Mouse (Mus musculus): Measurements from ENCODE around the gene Svep1. TPM values are rescaled to one million over a fixed set of nuclear protein-coding genes. Genes with fewer than 3 reads are reported as not detected.

Gene Svep1
- total and polyA plus RNA-seq, 3 experiments: not detected

GRCm38 (mm10) chr4:58139764-58140556, 66.7 kb downstream of the Svep1 start:
- Histone ChIP-seq H3K79me2 (ENCODE audit: control insufficient read depth, insufficient read depth, low read length, poor library complexity) (no peaks in the 10 kb centered on the region), H3K27me3 (ENCODE audit: control insufficient read depth in 1 of 2, insufficient read depth in 2 of 2, low read length in 2 of 2) (peaks cover 0 to 2% of the 10 kb centered on the region in 2 experiments; a peak in 2 of 4 replicates), H3K9me3 (replicated peaks; ENCODE audit: insufficient read depth, low read length) (no peaks in the 10 kb centered on the region), H3K27ac (ENCODE audit: control insufficient read depth, low read depth, low read length) (no peak overlapping the region), H3K4me1 (ENCODE audit: control insufficient read depth in 1 of 2, insufficient read depth in 2 of 2, low read length in 2 of 2) (no peaks in the 10 kb centered on the region), H3K9ac (ENCODE audit: control insufficient read depth, low read depth, low read length, poor library complexity, severe bottlenecking) (no peak overlapping the region), H3K4me3 (ENCODE audit: control insufficient read depth in 1 of 2, insufficient read depth in 1 of 2, low read depth in 2 of 2, low read length in 2 of 2) (no peak overlapping the region), H3K36me3 (ENCODE audit: control insufficient read depth in 1 of 2, insufficient read depth in 2 of 2, low read length in 2 of 2) (no peaks in the 10 kb centered on the region)
- DNase-seq (ENCODE audit: low read depth, low spot score): no peak
- TF ChIP-seq ZMIZ1 (IDR thresholded peaks at IDR 0.05; ENCODE audit: low read depth, low read length): no peak
- no peak for TF ChIP-seq ZNF384 (IDR thresholded peaks at IDR 0.05; ENCODE audit: low read depth, low read length)
- no peak for TF ChIP-seq NRF1 (IDR thresholded peaks at IDR 0.05; ENCODE audit: insufficient read depth, low read depth, low read length, poor library complexity, severe bottlenecking)
- no peak for TF ChIP-seq MAFK (IDR thresholded peaks at IDR 0.05; ENCODE audit: borderline replicate concordance, low read depth, low read length)
- no peak for TF ChIP-seq CHD1 (IDR thresholded peaks at IDR 0.05; ENCODE audit: low read depth, low read length)
- no peak for TF ChIP-seq RAD21 (IDR thresholded peaks at IDR 0.05; ENCODE audit: low read depth, low read length)
- TF ChIP-seq ZKSCAN1 (IDR thresholded peaks at IDR 0.05; ENCODE audit: low read depth, low read length): no peak
- no peak for TF ChIP-seq CHD2 (IDR thresholded peaks at IDR 0.05; ENCODE audit: low read length)
- no peak for TF ChIP-seq ELF1 (IDR thresholded peaks at IDR 0.05; ENCODE audit: low read depth, low read length)
- no peak for TF ChIP-seq JUND (IDR thresholded peaks at IDR 0.05; ENCODE audit: low read depth, low read length)
- TF ChIP-seq NELFE (IDR thresholded peaks at IDR 0.05; ENCODE audit: low read depth, low read length): no peak
- TF ChIP-seq E2F4 (IDR thresholded peaks at IDR 0.05; ENCODE audit: borderline replicate concordance, low read depth, low read length): no peak
- no peak for TF ChIP-seq CTCF (IDR thresholded peaks at IDR 0.05 in 2 of 3, conservative IDR thresholded peaks at IDR 0.05 in 1 of 3; ENCODE audit: control insufficient read depth in 1 of 3, insufficient read depth in 1 of 3, low read depth in 2 of 3, low read length in 3 of 3, poor library complexity in 1 of 3, severe bottlenecking in 1 of 3)
- no peak for TF ChIP-seq GATA1 (IDR thresholded peaks at IDR 0.05; ENCODE audit: low read depth, low read length)
- TF ChIP-seq KAT2A (conservative IDR thresholded peaks at IDR 0.05; ENCODE audit: low read depth, low read length): no peak
- TF ChIP-seq POLR2AphosphoS5 (IDR thresholded peaks at IDR 0.05; ENCODE audit: borderline replicate concordance, low read depth, low read length): no peak

DNA sequence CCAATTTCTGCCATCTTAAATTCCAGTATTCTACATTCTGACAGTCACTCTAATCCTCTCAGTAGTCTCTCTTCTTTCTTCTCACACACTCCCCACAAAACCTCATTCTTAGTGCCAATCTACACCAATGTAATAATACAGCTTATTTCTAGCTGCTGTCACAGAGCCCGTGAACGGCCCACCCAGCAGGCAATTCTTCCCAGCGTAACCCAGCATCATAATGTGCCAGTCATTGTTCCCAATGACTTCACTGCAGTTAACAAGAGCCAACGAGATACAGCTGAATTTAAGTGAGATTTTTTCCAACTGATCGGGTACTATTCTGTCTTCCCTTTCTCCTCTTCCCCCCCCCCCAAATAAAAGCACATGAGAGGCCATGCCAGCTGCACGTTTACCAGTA, 67.4 kb downstream of the Svep1 start:
- no peak overlapping the region for H3K4me3 ChIP-seq (ENCODE audit: control insufficient read depth in 1 of 2, insufficient read depth in 1 of 2, low read depth in 2 of 2, low read length in 2 of 2)
- no peaks in the 10 kb centered on the region for H3K4me1 ChIP-seq (ENCODE audit: control insufficient read depth in 1 of 2, insufficient read depth in 2 of 2, low read length in 2 of 2)
- DNase-seq (ENCODE audit: low read depth, low spot score): no peak
- H3K27ac ChIP-seq (ENCODE audit: control insufficient read depth, low read depth, low read length): no peak overlapping the region
- H3K79me2 ChIP-seq (ENCODE audit: control insufficient read depth, insufficient read depth, low read length, poor library complexity): no peaks in the 10 kb centered on the region
- H3K9me3 ChIP-seq (replicated peaks; ENCODE audit: insufficient read depth, low read length): no peaks in the 10 kb centered on the region
- TF ChIP-seq KAT2A (conservative IDR thresholded peaks at IDR 0.05; ENCODE audit: low read depth, low read length) (no peak), MXI1 (IDR thresholded peaks at IDR 0.05; ENCODE audit: low read depth, low read length) (no peak), ZMIZ1 (IDR thresholded peaks at IDR 0.05; ENCODE audit: low read depth, low read length) (no peak), UBTF (IDR thresholded peaks at IDR 0.05; ENCODE audit: borderline replicate concordance, insufficient read depth, low read depth, low read length) (no peak), CHD2 (IDR thresholded peaks at IDR 0.05; ENCODE audit: low read length) (no peak), E2F4 (IDR thresholded peaks at IDR 0.05; ENCODE audit: borderline replicate concordance, low read depth, low read length) (no peak), SIN3A (IDR thresholded peaks at IDR 0.05; ENCODE audit: low read length) (no peak)
- peaks cover 0 to 2% of the 10 kb centered on the region in 2 experiments; a peak in 2 of 4 replicates for H3K27me3 ChIP-seq (ENCODE audit: control insufficient read depth in 1 of 2, insufficient read depth in 2 of 2, low read length in 2 of 2)
- H3K36me3 ChIP-seq (ENCODE audit: control insufficient read depth in 1 of 2, insufficient read depth in 2 of 2, low read length in 2 of 2): no peaks in the 10 kb centered on the region
- no peak overlapping the region for H3K9ac ChIP-seq (ENCODE audit: control insufficient read depth, low read depth, low read length, poor library complexity, severe bottlenecking)

Data from MEL (cell line).